Mouse (Mus musculus) thymus, adult 2 months (tissue): ENCODE results near the gene Ascc2.

Experiments used
- CTCF ChIP-seq: fragments of 200-500 bp; IDR thresholded peaks from 2 replicates; pipeline ENCODE4 v1.5.1; 2012; ENCODE audit warnings: mild to moderate bottlenecking, control low read depth, low read length, moderate library complexity, borderline replicate concordance; ENCODE audit not compliant: control insufficient read depth, poor library complexity, insufficient read depth; ENCODE audit errors: extremely low read depth
- POLR2A ChIP-seq: fragments of 200-500 bp; IDR thresholded peaks from 2 replicates; pipeline ENCODE4 v1.6.1; 2012; ENCODE audit warnings: mild to moderate bottlenecking, low read length, control low read depth, moderate library complexity; ENCODE audit not compliant: control insufficient read depth, poor library complexity, insufficient read depth; ENCODE audit errors: extremely low read depth

DNA sequence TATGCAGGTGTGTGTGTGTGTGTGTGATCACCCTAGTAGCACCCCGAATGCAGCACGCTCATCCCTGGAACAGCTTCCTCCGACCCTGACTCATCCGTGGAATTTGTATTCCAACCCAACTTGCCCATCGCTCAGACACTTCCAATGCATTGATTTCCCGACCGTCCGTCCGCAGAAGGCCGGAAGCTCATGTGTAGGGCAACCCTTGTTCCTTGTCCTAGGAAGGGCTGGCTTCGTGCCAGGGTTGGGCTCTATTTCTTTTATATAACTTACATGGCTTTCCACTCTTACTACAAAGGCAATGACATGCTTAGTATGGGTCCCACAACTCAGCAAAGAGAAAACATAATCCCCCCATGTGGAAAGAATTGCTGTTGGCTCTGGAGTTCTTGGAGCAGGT is 54.6 kb downstream of the Ascc2 start:
- TF ChIP-seq CTCF (no peak), POLR2A (no peak)
